Mouse (Mus musculus) liver, embryonic 16.5 days (tissue): ENCODE results near the gene Olfr649. TPM values are rescaled to one million over a fixed set of nuclear protein-coding genes. Genes with fewer than 3 reads are reported as not detected.
A peak's percentile ranks its signal among the peaks of the same experiment; 100 is the strongest.

Source experiments
- ATAC-seq: fragments of 200-750 bp; cut with Nextera tagmentation; 2 replicates; pipeline ENCODE4 v1.8.0; 2017; ENCODE audit warnings: low read depth, mild to moderate bottlenecking, moderate number of reproducible peaks, moderate library complexity
- H3K27ac ChIP-seq: fragments of 300-500 bp; sonication (generic); 2 replicates; pipeline ENCODE4 v1.5.1; 2014; ENCODE audit warnings: mild to moderate bottlenecking, low read length
- H3K27me3 ChIP-seq: fragments of 300-500 bp; sonication (generic); 2 replicates; pipeline ENCODE4 v1.6.1; 2014; ENCODE audit warnings: low read depth, low read length, mixed read lengths; ENCODE audit not compliant: control insufficient read depth, insufficient read depth
- H3K36me3 ChIP-seq: fragments of 300-500 bp; sonication (generic); 2 replicates; pipeline ENCODE4 v1.6.1; 2014; ENCODE audit warnings: mild to moderate bottlenecking; ENCODE audit not compliant: control insufficient read depth, insufficient read depth
- H3K4me1 ChIP-seq: fragments of 300-500 bp; sonication (generic); 2 replicates; pipeline ENCODE4 v1.6.1; 2014; ENCODE audit warnings: low read depth, low read length, mixed read lengths; ENCODE audit not compliant: control insufficient read depth
- H3K4me2 ChIP-seq: fragments of 300-500 bp; sonication (generic); 2 replicates; pipeline ENCODE4 v1.6.1; 2014; ENCODE audit warnings: low read depth, low read length, mixed read lengths
- H3K4me3 ChIP-seq: fragments of 300-500 bp; sonication (generic); 2 replicates; pipeline ENCODE4 v1.5.1; 2014; ENCODE audit warnings: low read depth, mild to moderate bottlenecking, low read length
- H3K9ac ChIP-seq: fragments of 300-500 bp; sonication (generic); 2 replicates; pipeline ENCODE4 v1.6.1; 2014; ENCODE audit warnings: low read depth, low read length
- H3K9me3 ChIP-seq: fragments of 300-500 bp; sonication (generic); replicated peaks from 2 replicates; pipeline ENCODE4 v1.6.1; 2016; ENCODE audit warnings: low read length; ENCODE audit not compliant: control insufficient read depth
- WGBS: fragments of 180-500 bp; shearing (Covaris S2); extraction: QIAGEN DNeasy Blood & Tissue Kit; methylation state at CpG from one replicate; pipeline ENCODE4 v1.1.7; 2014; ENCODE audit not compliant: insufficient replicate concordance; 5-methylcytosine and 5-hydroxymethylcytosine counted together
- polyA plus RNA-seq: library from polyadenylated mRNA; unstranded; fragments of >200 nt; fragmentation: Nextera tagmentation; extraction: Ambion mirVana; gene quantifications from 2 replicates; pipeline ENCODE4 v1.2.1, GENCODE M21; 2015

Gene Olfr649
- not detected in 2 replicates for polyA plus RNA-seq

- Histone ChIP-seq H3K4me1 (no peaks in the 10 kb centered on the region), H3K36me3 (no peaks in the 10 kb centered on the region), H3K27ac (no peak within 1 kb of the TSS), H3K9me3 (no peaks in the 10 kb centered on the region), H3K27me3 (no peaks in the 10 kb centered on the region), H3K4me3 (no peak within 1 kb of the TSS), H3K4me2 (no peak within 1 kb of the TSS), H3K9ac (no peak within 1 kb of the TSS)
- ATAC-seq: no peak
- 65% methylated on average over 6 of the region's 6 CpGs for WGBS
Measured at GRCm38 (mm10) chr7:104195885-104196284, at the start of gene Olfr649. Gene Olfr649, minus strand, starts transcription at chr7:104195985.

- H3K27ac ChIP-seq: 0 out of 2 replicates have a peak within 1 kb of the TSS, but pooled peaks have one; percentile 41
Measured at GRCm38 (mm10) chr7:104244287-104245181, 48.7 kb upstream of the Olfr649 start, which contains the start of gene Trim34a. Gene Trim34a, plus strand, starts transcription at chr7:104244457.

GRCm38 (mm10) chr7:104243616-104244015 lies 47.8 kb upstream of the Olfr649 start:
- H3K36me3 ChIP-seq: no peaks in the 10 kb centered on the region
- H3K9ac ChIP-seq: no peak overlapping the region
- ATAC-seq: no peak
- no peaks in the 10 kb centered on the region for H3K4me1 ChIP-seq
- H3K4me2 ChIP-seq: no peak overlapping the region
- no peak overlapping the region for H3K4me3 ChIP-seq
- 31% methylated on average over 1 of the region's 1 CpGs for WGBS
- no peaks in the 10 kb centered on the region for H3K9me3 ChIP-seq
- H3K27me3 ChIP-seq: no peaks in the 10 kb centered on the region
- no peak overlapping the region for H3K27ac ChIP-seq

More at GRCm38 (mm10) chr7:104244287-104245181, 48.7 kb upstream of the Olfr649 start, which contains the start of gene Trim34a:
- Histone ChIP-seq H3K4me1 (no peaks in the 10 kb centered on the region), H3K27me3 (no peaks in the 10 kb centered on the region), H3K36me3 (no peaks in the 10 kb centered on the region), H3K4me3 (peak within 1 kb of the TSS; percentile 66), H3K4me2 (peak within 1 kb of the TSS; percentile 62), H3K9me3 (no peaks in the 10 kb centered on the region), H3K9ac (peak within 1 kb of the TSS; percentile 65)
- 4% methylated on average over 13 of the region's 13 CpGs for WGBS
- peak; percentile 75 for ATAC-seq

- Histone ChIP-seq H3K4me3 (no peak overlapping the region), H3K9me3 (no peaks in the 10 kb centered on the region), H3K27ac (no peak overlapping the region), H3K36me3 (no peaks in the 10 kb centered on the region), H3K9ac (no peak overlapping the region), H3K4me2 (no peak overlapping the region), H3K4me1 (no peaks in the 10 kb centered on the region), H3K27me3 (no peaks in the 10 kb centered on the region)
- ATAC-seq: no peak
Measured at GRCm38 (mm10) chr7:104240857-104241256, 45.1 kb upstream of the Olfr649 start.

GRCm38 (mm10) chr7:104231203-104231602 lies 35.4 kb upstream of the Olfr649 start:
- Histone ChIP-seq H3K4me3 (no peak overlapping the region), H3K9me3 (no peaks in the 10 kb centered on the region), H3K4me2 (no peak overlapping the region), H3K36me3 (no peaks in the 10 kb centered on the region), H3K27ac (no peak overlapping the region), H3K27me3 (no peaks in the 10 kb centered on the region), H3K4me1 (no peaks in the 10 kb centered on the region), H3K9ac (no peak overlapping the region)
- 23% methylated on average over 2 of the region's 2 CpGs for WGBS
- no peak for ATAC-seq

GRCm38 (mm10) chr7:104218701-104219569 lies 23.1 kb upstream of the Olfr649 start, which contains the start of gene Trim6:
Gene Trim6, plus strand, starts transcription at chr7:104218793.
- 1% methylated on average over 37 of the region's 37 CpGs for WGBS
- Histone ChIP-seq H3K9me3 (no peaks in the 10 kb centered on the region), H3K27ac (no peak within 1 kb of the TSS), H3K4me2 (peak within 1 kb of the TSS; percentile 57), H3K4me3 (peak within 1 kb of the TSS; percentile 56), H3K36me3 (no peaks in the 10 kb centered on the region), H3K27me3 (no peaks in the 10 kb centered on the region), H3K9ac (peak within 1 kb of the TSS; percentile 31; the same call in 1 of the 2 replicates), H3K4me1 (no peaks in the 10 kb centered on the region)
- ATAC-seq: peak; percentile 56

GRCm38 (mm10) chr7:104217881-104218280 lies 22.1 kb upstream of the Olfr649 start:
- Histone ChIP-seq H3K9me3 (no peaks in the 10 kb centered on the region), H3K9ac (no peak overlapping the region), H3K4me2 (no peak overlapping the region), H3K27ac (no peak overlapping the region), H3K4me1 (no peaks in the 10 kb centered on the region), H3K27me3 (no peaks in the 10 kb centered on the region), H3K36me3 (no peaks in the 10 kb centered on the region), H3K4me3 (no peak overlapping the region)
- 29% methylated on average over 2 of the region's 2 CpGs for WGBS
- no peak for ATAC-seq

GRCm38 (mm10) chr7:104216011-104216535 lies 20.3 kb upstream of the Olfr649 start:
- no peak for ATAC-seq
- Histone ChIP-seq H3K27me3 (no peaks in the 10 kb centered on the region), H3K36me3 (no peaks in the 10 kb centered on the region), H3K4me2 (no peak overlapping the region), H3K9ac (no peak overlapping the region), H3K4me1 (no peaks in the 10 kb centered on the region), H3K9me3 (no peaks in the 10 kb centered on the region), H3K4me3 (no peak overlapping the region), H3K27ac (no peak overlapping the region)
- WGBS: 0% methylated on average over 1 of the region's 1 CpGs
